Mouse (Mus musculus): ENCODE measurements around the gene Fbxo7. TPM values are rescaled to one million over a fixed set of nuclear protein-coding genes. Genes with fewer than 3 reads are reported as not detected.

Gene Fbxo7
- 28.7 and 28.9 TPM in 2 replicates for polyA plus RNA-seq (2015; fragmentation: Nextera tagmentation; extraction: Ambion mirVana)

GRCm38 (mm10) chr10:86021749-86022473 is at the start of gene Fbxo7:
TSS of gene Fbxo7 (plus strand) at chr10:86021972.
- peak; percentile 94 for DNase-seq
- Histone ChIP-seq H3K9me3 (ENCODE audit: low read length) (no peaks in the 10 kb centered on the region), H3K4me1 (ENCODE audit: insufficient read depth) (peaks cover 16% of the 10 kb centered on the region), H3K36me3 (replicated peaks; ENCODE audit: insufficient read depth, low read length) (peaks cover 11% of the 10 kb centered on the region), H3K27ac (ENCODE audit: low read depth) (peak within 1 kb of the TSS; percentile 94), H3K4me2 (ENCODE audit: low read depth, low read length) (peak within 1 kb of the TSS; percentile 76), H3K27me3 (ENCODE audit: insufficient read depth, low read length) (no peaks in the 10 kb centered on the region), H3K9ac (replicated peaks) (peak within 1 kb of the TSS; percentile 91), H3K4me3 (ENCODE audit: low read depth, low read length) (peak within 1 kb of the TSS; percentile 93)
- peak; percentile 90 for ATAC-seq
- WGBS (ENCODE audit: insufficient replicate concordance) = 2% methylated on average over 82 of the region's 82 CpGs
- TF ChIP-seq CTCF (IDR thresholded peaks at IDR 0.05; ENCODE audit: low read depth) = peak; percentile 100
- TF ChIP-seq EP300 (IDR thresholded peaks at IDR 0.05; ENCODE audit: low read depth) = no peak

GRCm38 (mm10) chr10:85972915-85973314 is 48.9 kb upstream of the Fbxo7 start:
- DNase-seq (no peak), ATAC-seq (no peak)
- Histone ChIP-seq H3K9ac (replicated peaks) (no peak overlapping the region), H3K9me3 (ENCODE audit: low read length) (no peaks in the 10 kb centered on the region), H3K27me3 (ENCODE audit: insufficient read depth, low read length) (no peaks in the 10 kb centered on the region), H3K4me1 (ENCODE audit: insufficient read depth) (no peaks in the 10 kb centered on the region), H3K27ac (ENCODE audit: low read depth) (no peak overlapping the region), H3K36me3 (replicated peaks; ENCODE audit: insufficient read depth, low read length) (no peaks in the 10 kb centered on the region), H3K4me3 (ENCODE audit: low read depth, low read length) (no peak overlapping the region), H3K4me2 (ENCODE audit: low read depth, low read length) (no peak overlapping the region)
- TF ChIP-seq EP300 (IDR thresholded peaks at IDR 0.05; ENCODE audit: low read depth) (no peak), CTCF (IDR thresholded peaks at IDR 0.05; ENCODE audit: low read depth) (no peak)
- WGBS (ENCODE audit: insufficient replicate concordance) = 65% methylated on average over 4 of the region's 4 CpGs

- no peak for TF ChIP-seq CTCF (IDR thresholded peaks at IDR 0.05; ENCODE audit: low read depth)
- no peak for TF ChIP-seq EP300 (IDR thresholded peaks at IDR 0.05; ENCODE audit: low read depth)
- 34% methylated on average over 6 of the region's 6 CpGs for WGBS (ENCODE audit: insufficient replicate concordance)
- ATAC-seq = no peak
- Histone ChIP-seq H3K36me3 (replicated peaks; ENCODE audit: insufficient read depth, low read length) (no peaks in the 10 kb centered on the region), H3K9ac (replicated peaks) (no peak overlapping the region), H3K4me1 (ENCODE audit: insufficient read depth) (no peaks in the 10 kb centered on the region), H3K27me3 (ENCODE audit: insufficient read depth, low read length) (no peaks in the 10 kb centered on the region), H3K9me3 (ENCODE audit: low read length) (no peaks in the 10 kb centered on the region), H3K4me3 (ENCODE audit: low read depth, low read length) (no peak overlapping the region), H3K27ac (ENCODE audit: low read depth) (no peak overlapping the region), H3K4me2 (ENCODE audit: low read depth, low read length) (no peak overlapping the region)
- DNase-seq = no peak
These were observed 32.2 kb upstream of the Fbxo7 start for GRCm38 (mm10) chr10:85989412-85990115.

- Histone ChIP-seq H3K36me3 (replicated peaks; ENCODE audit: insufficient read depth, low read length) (no peaks in the 10 kb centered on the region), H3K27ac (ENCODE audit: low read depth) (no peak overlapping the region), H3K9me3 (ENCODE audit: low read length) (no peaks in the 10 kb centered on the region), H3K27me3 (ENCODE audit: insufficient read depth, low read length) (no peaks in the 10 kb centered on the region), H3K4me2 (ENCODE audit: low read depth, low read length) (no peak overlapping the region), H3K4me1 (ENCODE audit: insufficient read depth) (no peaks in the 10 kb centered on the region), H3K9ac (replicated peaks) (no peak overlapping the region), H3K4me3 (ENCODE audit: low read depth, low read length) (no peak overlapping the region)
- no peak for DNase-seq
- TF ChIP-seq CTCF (IDR thresholded peaks at IDR 0.05; ENCODE audit: low read depth) (no peak), EP300 (IDR thresholded peaks at IDR 0.05; ENCODE audit: low read depth) (no peak)
- WGBS (ENCODE audit: insufficient replicate concordance) = 35% methylated on average over 4 of the region's 4 CpGs
- ATAC-seq = no peak
These were observed 29.4 kb upstream of the Fbxo7 start for GRCm38 (mm10) chr10:85992412-85992811.

GRCm38 (mm10) chr10:85993836-85994235 is 27.9 kb upstream of the Fbxo7 start:
- Histone ChIP-seq H3K36me3 (replicated peaks; ENCODE audit: insufficient read depth, low read length) (no peaks in the 10 kb centered on the region), H3K4me3 (ENCODE audit: low read depth, low read length) (no peak overlapping the region), H3K4me1 (ENCODE audit: insufficient read depth) (no peaks in the 10 kb centered on the region), H3K27me3 (ENCODE audit: insufficient read depth, low read length) (no peaks in the 10 kb centered on the region), H3K27ac (ENCODE audit: low read depth) (no peak overlapping the region), H3K9me3 (ENCODE audit: low read length) (no peaks in the 10 kb centered on the region), H3K4me2 (ENCODE audit: low read depth, low read length) (no peak overlapping the region), H3K9ac (replicated peaks) (no peak overlapping the region)
- no peak for ATAC-seq
- 88% methylated on average over 9 of the region's 9 CpGs for WGBS (ENCODE audit: insufficient replicate concordance)
- TF ChIP-seq CTCF (IDR thresholded peaks at IDR 0.05; ENCODE audit: low read depth) (no peak), EP300 (IDR thresholded peaks at IDR 0.05; ENCODE audit: low read depth) (no peak)
- DNase-seq = no peak

- TF ChIP-seq CTCF (IDR thresholded peaks at IDR 0.05; ENCODE audit: low read depth) (no peak), EP300 (IDR thresholded peaks at IDR 0.05; ENCODE audit: low read depth) (no peak)
- Histone ChIP-seq H3K36me3 (replicated peaks; ENCODE audit: insufficient read depth, low read length) (no peaks in the 10 kb centered on the region), H3K4me2 (ENCODE audit: low read depth, low read length) (no peak overlapping the region), H3K27me3 (ENCODE audit: insufficient read depth, low read length) (no peaks in the 10 kb centered on the region), H3K4me3 (ENCODE audit: low read depth, low read length) (no peak overlapping the region), H3K9me3 (ENCODE audit: low read length) (no peaks in the 10 kb centered on the region), H3K4me1 (ENCODE audit: insufficient read depth) (no peaks in the 10 kb centered on the region), H3K9ac (replicated peaks) (no peak overlapping the region), H3K27ac (ENCODE audit: low read depth) (no peak overlapping the region)
- ATAC-seq = no peak
- no peak for DNase-seq
- WGBS (ENCODE audit: insufficient replicate concordance) = 62% methylated on average over 5 of the region's 5 CpGs
These were observed 27.1 kb upstream of the Fbxo7 start for GRCm38 (mm10) chr10:85994543-85995104.
